ENCODE assay signal across 8 mouse cellular contexts in genomic region chr12:54203656-54204045, GRCm38 (mm10). TPM values are rescaled to one million over a fixed set of nuclear protein-coding genes. Genes with fewer than 3 reads are reported as not detected.
DNase-seq lines count a peak whose midpoint lies in the region; ATAC-seq and TF ChIP-seq lines count a peak whose summit lies in the region.

TSS of gene Egln3 (minus strand) at chr12:54203860.

- no peak within 1 kb of the TSS for H3K27ac ChIP-seq in embryonic fibroblast, embryonic 13.5 days (ENCODE audit: insufficient read depth, low read length)
- peak within 1 kb of the TSS; percentile 66 for H3K27ac ChIP-seq in heart, embryonic 13.5 days (replicated peaks)
- H3K27ac ChIP-seq in kidney, postnatal 0 days, result peak within 1 kb of the TSS; percentile 36
- no peak within 1 kb of the TSS; the same call in 1 of the 2 replicates for H3K27ac ChIP-seq in liver, embryonic 11.5 days (ENCODE audit: low read depth, low read length)

- H3K4me2 ChIP-seq in heart, embryonic 13.5 days, result peak within 1 kb of the TSS; percentile 95
- H3K4me2 ChIP-seq in kidney, postnatal 0 days (ENCODE audit: low read length), result peak within 1 kb of the TSS; percentile 85
- peak within 1 kb of the TSS; percentile 93 for H3K4me2 ChIP-seq in liver, embryonic 11.5 days

- no peaks in the 10 kb centered on the region for H3K9me3 ChIP-seq in heart, embryonic 13.5 days
- no peaks in the 10 kb centered on the region for H3K9me3 ChIP-seq in kidney, postnatal 0 days (replicated peaks; ENCODE audit: low read length)
- H3K9me3 ChIP-seq in liver, embryonic 11.5 days (ENCODE audit: control insufficient read depth, low read length), result no peaks in the 10 kb centered on the region

- H3K4me3 ChIP-seq in embryonic fibroblast, embryonic 13.5 days (ENCODE audit: insufficient read depth, low read length), result peak within 1 kb of the TSS; percentile 58
- peak within 1 kb of the TSS; percentile 82 for H3K4me3 ChIP-seq in heart, embryonic 13.5 days
- peak within 1 kb of the TSS; percentile 57 for H3K4me3 ChIP-seq in kidney, postnatal 0 days (replicated peaks; ENCODE audit: low read depth, low read length)
- peak within 1 kb of the TSS; percentile 70 for H3K4me3 ChIP-seq in liver, embryonic 11.5 days (ENCODE audit: low read depth, low read length)

- WGBS in heart, embryonic 13.5 days, result 0% methylated on average over 25 of the region's 25 CpGs
- under 1% methylated on average over 25 of the region's 25 CpGs for WGBS in kidney, postnatal 0 days
- under 1% methylated on average over 25 of the region's 25 CpGs for WGBS in liver, embryonic 11.5 days

- peaks cover 23% of the 10 kb centered on the region for H3K27me3 ChIP-seq in heart, embryonic 13.5 days (replicated peaks)
- no peaks in the 10 kb centered on the region for H3K27me3 ChIP-seq in kidney, postnatal 0 days (ENCODE audit: insufficient read depth, low read length)
- peaks cover 8% of the 10 kb centered on the region; the same call in 1 of the 2 replicates for H3K27me3 ChIP-seq in liver, embryonic 11.5 days (replicated peaks; ENCODE audit: control insufficient read depth, insufficient read depth, low read length)

- peak; percentile 84 for DNase-seq in 3T3-L1 (ENCODE audit: low read depth, low spot score)
- DNase-seq in adrenal gland, postnatal 4 days (ENCODE audit: low spot score in 2 of 2), result peak; percentile 75 to 76
- DNase-seq in kidney, postnatal 0 days (ENCODE audit: low spot score), result peak; percentile 88
- peak; percentile 89 for DNase-seq in liver, embryonic 11.5 days (ENCODE audit: low spot score)
- peak; percentile 76 to 79 for DNase-seq in spleen, postnatal 36 days (ENCODE audit: low spot score in 2 of 2)

- H3K9ac ChIP-seq in heart, embryonic 13.5 days, result peak within 1 kb of the TSS; percentile 86
- peak within 1 kb of the TSS; percentile 61 for H3K9ac ChIP-seq in kidney, postnatal 0 days (ENCODE audit: low read depth, low read length)
- peak within 1 kb of the TSS; percentile 64 for H3K9ac ChIP-seq in liver, embryonic 11.5 days (ENCODE audit: low read depth, low read length)

- peak; percentile 85 for TF ChIP-seq POLR2A in embryonic fibroblast, embryonic 13.5 days (IDR thresholded peaks at IDR 0.05; ENCODE audit: low read depth, low read length)

- peaks cover 13% of the 10 kb centered on the region for H3K4me1 ChIP-seq in embryonic fibroblast, embryonic 13.5 days (ENCODE audit: control insufficient read depth, insufficient read depth, low read length)
- peaks cover 34% of the 10 kb centered on the region for H3K4me1 ChIP-seq in heart, embryonic 13.5 days
- H3K4me1 ChIP-seq in kidney, postnatal 0 days (replicated peaks; ENCODE audit: insufficient read depth, low read length), result peaks cover 14% of the 10 kb centered on the region; the same call in 1 of the 2 replicates
- H3K4me1 ChIP-seq in liver, embryonic 11.5 days (replicated peaks; ENCODE audit: control insufficient read depth, insufficient read depth, low read length), result peaks cover 4% of the 10 kb centered on the region

- ATAC-seq in heart, embryonic 13.5 days (ENCODE audit: extremely low read depth, insufficient number of reproducible peaks, low FRiP score, low TSS enrichment), result peak; percentile 77
- ATAC-seq in kidney, postnatal 0 days (replicated peaks; ENCODE audit: low FRiP score, low read depth), result peak; percentile 81
- ATAC-seq in liver, embryonic 11.5 days (replicated peaks; ENCODE audit: low FRiP score), result peak; percentile 81
- ATAC-seq in monocyte, adult 5-6 weeks (replicated peaks; ENCODE audit: insufficient number of reproducible peaks, low FRiP score, low TSS enrichment, poor library complexity, severe bottlenecking), result peak; percentile 92

- H3K36me3 ChIP-seq in heart, embryonic 13.5 days, result no peaks in the 10 kb centered on the region
- H3K36me3 ChIP-seq in kidney, postnatal 0 days (ENCODE audit: insufficient read depth, low read length), result no peaks in the 10 kb centered on the region
- no peaks in the 10 kb centered on the region for H3K36me3 ChIP-seq in liver, embryonic 11.5 days (ENCODE audit: control insufficient read depth, insufficient read depth, low read length)

- no peak for TF ChIP-seq CTCF in embryonic fibroblast, embryonic 13.5 days (IDR thresholded peaks at IDR 0.05; ENCODE audit: borderline replicate concordance, insufficient read depth, low read length)
- TF ChIP-seq CTCF in kidney, postnatal 0 days (IDR thresholded peaks at IDR 0.05; ENCODE audit: low read depth), result no peak

RNA-seq across cellular contexts. Expression of gene Egln3, which starts in this region (rescaled TPM):
- total RNA-seq in adrenal gland, postnatal 4 days (2021), result 10 to 100 TPM in 1 of 2 experiments, 1 to 10 TPM in 1; 10.0 to 12.4 TPM
- 6.6 and 7.5 TPM in 2 replicates for polyA plus RNA-seq in embryonic fibroblast, embryonic 13.5 days (2011; ENCODE audit: insufficient read length, low read depth, missing spikeins)
- polyA plus RNA-seq in heart, embryonic 13.5 days (2015; fragmentation: Nextera tagmentation; extraction: Ambion mirVana), result 7.4 and 9.9 TPM in 2 replicates
- 13.3 and 14.4 TPM in 2 replicates for polyA plus RNA-seq in kidney, postnatal 0 days (2015; fragmentation: Nextera tagmentation; extraction: Ambion mirVana)
- polyA plus RNA-seq in liver, embryonic 11.5 days (2014; fragmentation: Nextera tagmentation; extraction: Ambion mirVana), result 11.6 TPM in 2 replicates
- 1.8 to 4.0 TPM (median 3.6 TPM) in 3 replicates for total RNA-seq in monocyte, adult 5-6 weeks (2017)

Comparison
In these comparisons a context has a peak if more than half of its experiments do, and no peak if none do; other contexts are left out.
1. H3K27ac ChIP-seq: peak in heart, embryonic 13.5 days (single experiment) and kidney, postnatal 0 days (single experiment); none in embryonic fibroblast, embryonic 13.5 days (single experiment) and liver, embryonic 11.5 days (single experiment).
2. Peak in every context shown above with its lines, with median percentiles within 50 percentile points of each other: DNase-seq, H3K4me3 ChIP-seq, ATAC-seq, H3K4me2 ChIP-seq and H3K9ac ChIP-seq.